In genomic region chr2:128687558-128688120, GRCm38 (mm10) we compare ENCODE assay signal across 8 mouse cellular contexts. TPM values are rescaled to one million over a fixed set of nuclear protein-coding genes. Genes with fewer than 3 reads are reported as not detected.
DNase-seq lines count a peak whose midpoint lies in the region; ATAC-seq and TF ChIP-seq lines count a peak whose summit lies in the region.

No protein-coding gene starts in this region.

- H3K9ac ChIP-seq in forebrain, embryonic 15.5 days (replicated peaks), result peak overlapping the region; percentile 94
- H3K9ac ChIP-seq in liver, embryonic 14.5 days (replicated peaks), result peak overlapping the region; percentile 95

- peak; percentile 17 for DNase-seq in embryo, embryonic 10.5 days (ENCODE audit: low spot score)
- DNase-seq in embryo, embryonic 10 days (ENCODE audit: low spot score), result no peak
- DNase-seq in 3134 (ENCODE audit: extremely low read depth, insufficient read length, low spot score), result peak; percentile 24
- no peak for DNase-seq in liver, embryonic 14.5 days (ENCODE audit: low read depth in 3 of 3, low spot score in 3 of 3)
- DNase-seq in thymus, postnatal 14 days, result no peak
- no peak for DNase-seq in ovary, postnatal 14 days (ENCODE audit: low spot score)
- no peak for DNase-seq in testis, postnatal 14 days (ENCODE audit: low spot score)

- ATAC-seq in forebrain, embryonic 15.5 days (replicated peaks), result peak; percentile 89
- peak; percentile 30 for ATAC-seq in liver, embryonic 14.5 days (ENCODE audit: insufficient read depth)

- peaks cover 6% of the 10 kb centered on the region; the same call in 1 of the 2 replicates for H3K36me3 ChIP-seq in forebrain, embryonic 15.5 days
- peaks cover 15% of the 10 kb centered on the region for H3K36me3 ChIP-seq in liver, embryonic 14.5 days (replicated peaks; ENCODE audit: control insufficient read depth, insufficient read depth, low read depth)

- peaks cover 20% of the 10 kb centered on the region for H3K4me1 ChIP-seq in forebrain, embryonic 15.5 days
- H3K4me1 ChIP-seq in liver, embryonic 14.5 days (replicated peaks; ENCODE audit: control insufficient read depth in 2 of 2, insufficient read depth in 2 of 2, low read length in 1 of 2), result peaks cover 9% of the 10 kb centered on the region in 2 experiments

- H3K9me3 ChIP-seq in forebrain, embryonic 15.5 days, result no peaks in the 10 kb centered on the region
- H3K9me3 ChIP-seq in liver, embryonic 14.5 days (ENCODE audit: control insufficient read depth, low read length), result no peaks in the 10 kb centered on the region

- H3K27ac ChIP-seq in forebrain, embryonic 15.5 days (replicated peaks), result peak overlapping the region; percentile 93
- no peak overlapping the region for H3K27ac ChIP-seq in liver, embryonic 14.5 days

- 45% methylated on average over 10 of the region's 10 CpGs for WGBS in forebrain, embryonic 15.5 days
- 44% methylated on average over 10 of the region's 10 CpGs for WGBS in liver, embryonic 14.5 days (ENCODE audit: insufficient replicate concordance)

- TF ChIP-seq EP300 in liver, embryonic 14.5 days (IDR thresholded peaks at IDR 0.05; ENCODE audit: low read depth), result no peak

- no peaks in the 10 kb centered on the region for H3K27me3 ChIP-seq in forebrain, embryonic 15.5 days
- H3K27me3 ChIP-seq in liver, embryonic 14.5 days (ENCODE audit: control insufficient read depth, insufficient read depth, low read length), result no peaks in the 10 kb centered on the region

- peak overlapping the region; percentile 65 for H3K4me2 ChIP-seq in forebrain, embryonic 15.5 days (replicated peaks)
- peak overlapping the region; percentile 78 for H3K4me2 ChIP-seq in liver, embryonic 14.5 days (ENCODE audit: low read depth)

- H3K4me3 ChIP-seq in forebrain, embryonic 15.5 days, result peak overlapping the region; percentile 84
- peak overlapping the region; percentile 79 to 85 for H3K4me3 ChIP-seq in liver, embryonic 14.5 days (ENCODE audit: insufficient read depth in 1 of 2, low read depth in 2 of 2, low read length in 2 of 2)

- no peak for TF ChIP-seq CTCF in liver, embryonic 14.5 days (IDR thresholded peaks at IDR 0.05; ENCODE audit: low read depth)

RNA-seq across cellular contexts. Expression of gene Anapc1, which starts 0.4 kb away (rescaled TPM):
- polyA plus RNA-seq in forebrain, embryonic 15.5 days (2015; fragmentation: Nextera tagmentation; extraction: Ambion mirVana), result 54.9 and 58.6 TPM in 2 replicates
- 17.4 and 20.6 TPM in 2 replicates for polyA plus RNA-seq in liver, embryonic 14.5 days (2012; rRNA removed)
- 21.6 and 26.0 TPM in 2 replicates for polyA plus RNA-seq in liver, embryonic 14.5 days (2014; fragmentation: Nextera tagmentation; extraction: Ambion mirVana)

RNA-seq across cellular contexts. Expression of gene Mertk, which starts 11.1 kb away (rescaled TPM):
- 0.65 and 0.91 TPM in 2 replicates for polyA plus RNA-seq in forebrain, embryonic 15.5 days (2015; fragmentation: Nextera tagmentation; extraction: Ambion mirVana)
- polyA plus RNA-seq in liver, embryonic 14.5 days (2012; rRNA removed), result 2.5 and 3.2 TPM in 2 replicates
- polyA plus RNA-seq in liver, embryonic 14.5 days (2014; fragmentation: Nextera tagmentation; extraction: Ambion mirVana), result 3.1 and 3.8 TPM in 2 replicates

Comparison
In these comparisons a context has a peak if more than half of its experiments do, and no peak if none do; other contexts are left out.
1. DNase-seq: peak in embryo, embryonic 10.5 days (single experiment) and 3134 (single experiment); none in embryo, embryonic 10 days (single experiment), liver, embryonic 14.5 days (0 of 3), thymus, postnatal 14 days (single experiment), ovary, postnatal 14 days (single experiment) and testis, postnatal 14 days (single experiment).